Mouse (Mus musculus): ENCODE results near the gene Tmem132e. TPM values are rescaled to one million over a fixed set of nuclear protein-coding genes. Genes with fewer than 3 reads are reported as not detected.

The Tmem132e gene
- polyA plus RNA-seq, 1 experiment from 2014 or later = 2.0 TPM

DNA sequence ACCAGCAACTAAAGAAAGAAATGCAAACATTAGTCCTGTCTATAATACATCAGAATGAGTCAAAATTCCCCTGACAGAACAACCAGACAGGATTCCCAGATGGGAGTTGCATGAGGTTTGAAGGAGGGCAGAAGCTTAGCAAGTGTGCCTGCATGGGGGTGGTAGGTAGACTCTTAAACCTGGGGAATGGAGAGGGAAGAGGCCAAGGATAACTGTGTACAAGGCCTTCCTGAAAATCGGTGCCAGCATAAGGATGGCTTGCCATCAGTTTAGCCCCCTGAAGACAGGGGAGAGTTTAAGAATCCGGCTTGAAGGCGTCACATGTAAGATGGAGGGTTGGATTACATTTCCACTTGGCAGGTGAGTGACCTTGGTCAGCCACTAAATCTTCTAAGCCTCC, 102.2 kb downstream of the Tmem132e start:
- H3K4me3 ChIP-seq (ENCODE audit: low read depth, low read length) = no peak overlapping the region
- no peak overlapping the region for H3K9ac ChIP-seq (ENCODE audit: low read depth, low read length)
- H3K36me3 ChIP-seq (ENCODE audit: control insufficient read depth, insufficient read depth, low read length) = no peaks in the 10 kb centered on the region
- H3K9me3 ChIP-seq (ENCODE audit: control insufficient read depth, low read length) = no peaks in the 10 kb centered on the region
- no peaks in the 10 kb centered on the region for H3K4me1 ChIP-seq (ENCODE audit: control insufficient read depth, insufficient read depth, low read length)
- no peaks in the 10 kb centered on the region for H3K27me3 ChIP-seq (replicated peaks; ENCODE audit: control insufficient read depth, insufficient read depth, low read length)
- WGBS = 53% methylated on average over 3 of the region's 3 CpGs
- H3K27ac ChIP-seq (replicated peaks; ENCODE audit: low read depth, low read length) = no peak overlapping the region
- ATAC-seq (ENCODE audit: low read depth) (no peak), DNase-seq (ENCODE audit: low spot score) (no peak)
- H3K4me2 ChIP-seq (ENCODE audit: low read depth, low read length) = no peak overlapping the region

Other genes with a start within 250 kb of the Tmem132e start
- not detected in 2 replicates for gene Ccl1, start 83.2 kb upstream of the Tmem132e start, polyA plus RNA-seq (2014; fragmentation: Nextera tagmentation; extraction: Ambion mirVana)

Data from embryonic facial prominence, embryonic 14.5 days (tissue).